Mouse (Mus musculus) regulatory T cell (primary cell): ENCODE data around the gene Slc22a19.
"Not testable (repeated sequence)": the region's sequence is repeated elsewhere in the genome, so short reads cannot be mapped to it uniquely, and the experiment has no call there.

ENCODE experiments used
- in situ Hi-C: fragments of 300-600 bp; cut with MboI, MseI; formaldehyde crosslinking; loops from one replicate; pipeline ENCODE4 v1.15.1; 2025; ENCODE audit warnings: high pct_unique_total_duplicates

Gene Slc22a19

DNA sequence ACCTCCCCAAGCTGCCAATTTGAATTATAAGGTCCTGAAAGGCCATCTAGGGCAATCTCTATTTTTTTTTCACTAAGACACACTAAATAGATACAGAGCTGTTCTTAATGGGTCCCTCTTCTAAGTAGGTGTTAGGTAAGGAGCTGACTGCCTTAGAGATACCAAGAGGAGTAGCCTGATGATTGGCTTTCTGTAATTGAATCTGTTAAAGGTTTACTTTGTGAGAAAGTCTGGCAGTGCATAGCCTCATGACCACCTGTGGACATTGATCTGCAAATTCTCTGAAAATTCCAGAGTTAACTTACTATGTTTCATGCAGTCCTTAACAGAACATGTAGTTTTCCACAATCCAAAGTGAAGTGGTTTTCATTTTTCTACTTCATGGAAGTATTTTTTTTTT is at the start of gene Slc22a19:
TSS of gene Slc22a19 (minus strand) at position 163 of the 400 bp plus-strand sequence.
- in situ Hi-C loops: no loop called here

DNA sequence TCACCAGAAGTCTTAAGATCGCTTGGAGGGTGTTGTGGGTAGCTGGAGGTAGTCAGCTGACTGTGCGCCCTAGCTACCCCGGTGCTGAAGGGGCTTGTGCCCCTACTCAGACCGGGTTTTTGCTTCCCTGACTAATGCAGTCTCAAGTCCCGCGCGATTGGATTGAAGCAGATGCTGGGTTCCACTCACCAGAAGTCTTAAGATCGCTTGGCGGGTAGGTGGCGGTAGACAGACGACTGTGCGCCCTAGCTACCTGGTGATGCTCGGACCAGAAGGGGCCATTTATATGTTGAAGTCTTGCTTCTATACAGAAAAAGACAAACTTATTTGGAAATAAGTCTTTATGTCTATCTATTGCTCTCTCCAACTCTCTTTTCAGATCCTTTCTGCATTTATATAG is 42.3 kb upstream of the Slc22a19 start:
- in situ Hi-C loops: loop anchor here (25.0 kb wide), 1 partner anchor 709 kb away; no protein-coding TSS in a partner anchor

GRCm38 (mm10) chr19:7729543-7729942 is 18.4 kb upstream of the Slc22a19 start:
- in situ Hi-C loops: no loop called here

DNA sequence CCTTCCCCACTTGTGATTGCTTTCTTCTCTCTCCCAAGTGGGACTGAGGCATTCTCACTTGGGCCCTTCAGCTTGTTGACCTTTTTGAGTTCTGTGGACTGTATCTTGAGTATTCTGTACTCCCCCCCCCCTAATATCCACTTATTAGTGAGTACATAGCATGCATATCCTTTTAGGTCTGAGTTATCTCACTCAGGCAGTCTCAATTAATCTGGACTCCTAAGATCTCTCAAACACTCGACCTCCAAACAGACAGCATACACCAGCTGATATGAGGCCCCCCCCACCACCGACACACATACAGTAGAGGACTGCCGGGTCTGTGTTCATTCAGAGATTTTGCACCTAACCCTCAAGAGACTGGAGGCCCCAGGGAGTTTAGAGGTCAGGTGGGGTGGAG is 18.0 kb downstream of the Slc22a19 start:
- in situ Hi-C loops: not testable (repeated sequence)

- in situ Hi-C loops: no loop called here
Measured at GRCm38 (mm10) chr19:7691259-7691658, 19.9 kb downstream of the Slc22a19 start.

- in situ Hi-C loops: no loop called here
Measured at GRCm38 (mm10) chr19:7687988-7688387, 23.1 kb downstream of the Slc22a19 start.

GRCm38 (mm10) chr19:7672033-7672432 is 39.1 kb downstream of the Slc22a19 start:
- in situ Hi-C loops: no loop called here

- in situ Hi-C loops: no loop called here
Measured at GRCm38 (mm10) chr19:7648913-7649666, 62.0 kb downstream of the Slc22a19 start.

DNA sequence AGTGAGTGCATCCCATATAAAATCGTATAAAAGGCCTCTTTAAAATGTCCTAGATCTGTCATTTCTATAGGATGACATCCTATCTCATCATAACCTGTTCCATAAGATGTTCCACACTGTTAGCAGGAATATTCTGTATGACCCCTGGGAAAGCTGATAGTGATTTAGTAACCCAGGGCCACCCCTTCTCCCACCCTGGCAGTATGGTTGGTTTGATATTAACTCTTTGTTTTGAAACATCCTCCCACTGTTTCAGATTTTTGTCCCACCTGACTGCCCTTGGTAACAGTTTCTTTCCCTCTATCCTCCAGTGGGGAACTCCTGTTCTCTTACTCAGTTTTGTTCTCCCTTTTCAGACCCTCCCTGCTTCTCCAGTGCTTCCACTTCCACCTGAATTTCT is 77.3 kb downstream of the Slc22a19 start:
- in situ Hi-C loops: no loop called here

DNA sequence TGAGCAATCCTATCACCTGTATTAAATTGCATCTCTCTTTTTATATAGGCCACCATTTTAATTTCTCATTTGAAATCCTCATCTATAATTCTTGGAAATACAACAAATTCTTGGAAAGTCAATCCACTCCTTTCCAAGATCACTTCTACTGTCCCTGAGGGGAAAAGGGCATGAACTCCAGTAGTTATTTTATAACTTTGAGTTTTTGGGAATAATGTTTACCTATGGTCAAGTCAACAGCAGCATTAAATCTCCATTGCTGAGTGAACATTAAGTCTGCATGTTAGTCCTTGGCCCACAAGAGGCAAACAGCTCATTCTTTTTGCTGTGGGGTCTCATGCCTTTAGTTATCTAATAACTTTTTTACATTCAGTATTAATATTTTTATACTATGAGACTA is 78.1 kb downstream of the Slc22a19 start:
- in situ Hi-C loops: no loop called here
